Mouse (Mus musculus) adrenal gland (tissue): ENCODE results near the gene Cnga2.
"Not testable (repeated sequence)": the region's sequence is repeated elsewhere in the genome, so short reads cannot be mapped to it uniquely, and the experiment has no call there.

Experiments used
- intact Hi-C: fragments of 180-260 bp; cut with DNase I; formaldehyde crosslinking; loops from one replicate; pipeline ENCODE4 v1.15.1; 2025
- long read RNA-seq, 2 experiments: library from polyadenylated mRNA; unstranded; transcript quantifications; one replicate each; pipeline ENCODE4 v2.0.0; 2020; ENCODE audit warnings: borderline replicate concordance in 1 of 2; ENCODE audit not compliant: insufficient replicate concordance in 1 of 2

Gene Cnga2
- long read RNA-seq, experiment 1: 0 reads
- long read RNA-seq, experiment 2: 0 reads

- intact Hi-C loops: no loop called here
These were observed at the start of gene Cnga2 for GRCm38 (mm10) chrX:71991549-71991948. TSS of gene Cnga2 (plus strand) at chrX:71991849.

- intact Hi-C loops: loop anchor here (5.0 kb wide), 2 partner anchors 149 to 299 kb away; no protein-coding TSS in a partner anchor
These were observed 45.0 kb upstream of the Cnga2 start for GRCm38 (mm10) chrX:71946631-71947030.

DNA sequence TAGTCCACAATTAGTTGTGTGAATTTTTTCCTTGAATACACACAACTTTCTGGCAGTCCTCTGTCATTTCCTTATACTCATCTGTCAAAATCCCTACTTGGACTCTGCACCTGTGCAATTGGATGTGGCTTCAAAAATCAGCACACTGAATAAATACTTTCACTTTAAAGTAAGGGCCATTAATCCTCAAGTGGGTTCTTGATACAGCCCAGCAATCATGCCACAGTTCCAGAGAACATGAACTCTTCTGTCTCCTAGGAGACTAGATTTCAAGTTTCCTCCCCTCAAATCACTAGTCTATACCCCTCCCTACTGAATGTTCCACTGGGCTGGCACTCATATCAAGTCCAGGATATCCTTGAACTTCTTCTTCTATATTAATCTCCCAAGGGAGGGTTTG is 33.3 kb upstream of the Cnga2 start:
- intact Hi-C loops: no loop called here

- intact Hi-C loops: no loop called here
These were observed 29.3 kb upstream of the Cnga2 start, which contains the start of gene Prrg3 for GRCm38 (mm10) chrX:71962073-71963051. TSS of gene Prrg3 (plus strand) at chrX:71962624.

GRCm38 (mm10) chrX:71963275-71963912 is 28.3 kb upstream of the Cnga2 start:
- intact Hi-C loops: no loop called here

GRCm38 (mm10) chrX:71968216-71968615 is 23.4 kb upstream of the Cnga2 start:
- intact Hi-C loops: no loop called here

GRCm38 (mm10) chrX:71968816-71969215 is 22.8 kb upstream of the Cnga2 start:
- intact Hi-C loops: no loop called here

GRCm38 (mm10) chrX:71971325-71971724 is 20.3 kb upstream of the Cnga2 start:
- intact Hi-C loops: no loop called here

DNA sequence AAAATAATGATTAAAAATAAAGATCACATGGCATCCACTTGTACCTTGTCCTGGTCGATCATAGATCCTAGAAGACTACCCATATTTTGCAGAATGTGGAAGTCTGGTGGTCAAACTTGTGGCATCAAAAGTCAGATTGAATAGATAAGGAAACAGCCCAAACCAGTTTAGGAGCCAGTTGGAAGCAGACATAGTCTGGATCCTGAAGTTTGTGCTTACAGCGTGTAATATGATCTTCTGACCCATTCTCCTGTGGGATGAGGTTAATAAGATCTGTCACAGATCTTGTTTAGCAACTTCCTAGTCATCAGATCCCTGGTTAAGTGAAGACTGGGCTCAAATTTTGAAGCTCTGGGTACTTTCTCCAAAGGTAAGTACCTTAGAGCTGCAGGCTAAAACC is 19.0 kb upstream of the Cnga2 start, which contains the start of gene Fate1:
TSS of gene Fate1 (plus strand) at position 301 of the 400 bp plus-strand sequence.
- intact Hi-C loops: no loop called here

DNA sequence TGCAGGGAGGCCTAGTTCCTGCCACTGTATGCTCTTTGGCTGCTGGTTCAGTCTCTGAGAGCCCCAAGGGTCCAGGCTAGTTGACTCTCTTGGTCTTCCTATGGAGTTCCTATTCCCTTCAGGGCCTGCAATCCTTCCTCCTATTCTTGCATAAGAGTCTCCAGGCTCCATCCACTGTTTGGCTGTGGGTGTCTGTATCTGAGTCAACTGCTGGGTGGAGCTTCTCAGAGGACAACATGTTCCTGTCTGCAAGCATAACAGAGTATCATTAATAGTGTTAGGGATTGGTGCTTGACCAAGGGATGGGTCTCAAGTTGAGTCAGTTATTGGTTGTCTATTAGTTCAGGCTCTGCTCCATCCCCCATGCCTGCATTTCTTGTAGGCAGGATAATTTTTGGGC is 14.0 kb upstream of the Cnga2 start:
- intact Hi-C loops: not testable (repeated sequence)

GRCm38 (mm10) chrX:71980443-71980842 is 11.2 kb upstream of the Cnga2 start:
- intact Hi-C loops: no loop called here

- intact Hi-C loops: no loop called here
These were observed 10.3 kb upstream of the Cnga2 start for GRCm38 (mm10) chrX:71981322-71981721.

DNA sequence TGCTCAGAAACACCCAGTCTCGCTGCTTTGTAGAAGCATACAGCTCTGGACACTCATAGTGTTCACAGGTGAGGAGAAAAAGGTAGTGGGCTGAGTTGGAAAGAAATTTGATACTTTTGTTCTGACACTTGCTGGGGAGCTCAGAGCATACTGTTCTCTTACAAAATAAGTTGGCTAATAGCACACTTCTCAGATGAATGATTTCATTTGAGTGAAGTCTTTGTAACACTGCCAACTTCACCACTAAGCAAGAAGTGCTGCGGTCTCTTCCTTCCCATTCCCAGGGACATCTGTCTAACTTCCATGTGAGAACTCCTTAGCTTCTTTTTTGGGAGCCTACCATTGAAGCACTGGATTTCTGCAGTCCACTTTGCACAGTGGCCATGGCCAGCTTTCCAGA is 8.4 kb upstream of the Cnga2 start:
- intact Hi-C loops: no loop called here

- intact Hi-C loops: no loop called here
These were observed 7.9 kb upstream of the Cnga2 start for GRCm38 (mm10) chrX:71983775-71984174.

DNA sequence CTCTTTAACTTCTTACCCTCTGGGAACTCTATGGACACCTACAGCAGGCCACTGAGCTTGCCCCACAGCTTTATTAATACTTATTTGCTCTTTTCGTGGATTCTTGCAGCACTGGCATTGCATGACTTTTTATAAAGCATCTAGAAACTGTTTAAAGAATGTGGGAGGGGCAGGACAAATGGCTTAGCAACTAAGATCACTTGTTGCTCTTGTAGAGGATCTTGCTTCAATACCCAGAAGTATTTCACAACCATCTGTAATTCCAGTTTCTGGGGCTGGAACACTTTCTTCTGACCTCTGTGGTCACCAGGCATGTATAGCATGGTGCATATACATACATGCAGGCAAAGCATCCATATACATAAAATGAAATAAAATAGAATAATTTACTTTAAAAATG is 4.3 kb downstream of the Cnga2 start:
- intact Hi-C loops: no loop called here

GRCm38 (mm10) chrX:72009930-72010329 is 18.3 kb downstream of the Cnga2 start:
- intact Hi-C loops: loop anchor here (5.0 to 10.0 kb wide), 2 partner anchors 632 to 815 kb away; partner anchors contain the start of gene Gabrq

DNA sequence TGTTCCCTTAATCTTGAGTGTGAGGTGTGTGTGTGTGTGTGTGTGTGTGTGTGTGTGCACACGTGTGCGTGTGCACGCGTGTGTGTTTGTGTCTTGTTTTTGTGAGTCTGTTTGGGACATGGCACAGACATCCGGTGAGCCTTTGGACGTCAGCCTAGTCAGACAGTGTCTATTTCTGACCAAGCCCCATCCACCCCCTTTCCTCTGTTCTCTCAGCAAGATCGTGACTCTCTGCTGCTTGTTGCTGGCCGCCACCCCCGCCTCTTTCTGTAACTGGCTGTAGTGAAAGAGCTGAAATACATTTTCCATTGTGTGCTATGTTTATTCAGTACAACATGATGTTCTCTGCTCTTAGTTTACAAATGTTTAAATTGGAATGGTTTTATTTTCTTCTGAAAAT is 20.6 kb downstream of the Cnga2 start:
- intact Hi-C loops: loop anchor here (5.0 to 10.0 kb wide), 2 partner anchors 630 to 813 kb away; partner anchors contain the start of gene Gabrq

DNA sequence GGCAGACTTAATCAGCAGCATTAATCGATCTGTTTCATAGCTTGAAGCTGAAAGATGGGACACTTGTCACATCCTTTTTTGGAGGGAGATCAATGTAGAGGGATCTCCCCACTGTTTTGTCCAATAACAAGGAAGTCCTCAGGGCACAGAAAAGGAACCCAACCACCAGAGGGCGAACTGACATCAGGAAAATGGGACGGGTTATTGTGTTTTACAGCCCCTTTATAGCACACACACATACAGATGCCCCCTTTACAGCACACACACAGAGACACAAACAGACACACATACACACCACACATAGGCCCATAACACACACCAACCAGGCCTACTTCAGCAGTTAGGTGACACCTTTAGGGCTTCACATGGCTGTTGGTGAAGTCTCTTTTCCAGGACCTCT is 21.2 kb downstream of the Cnga2 start:
- intact Hi-C loops: loop anchor here (5.0 to 10.0 kb wide), 2 partner anchors 629 to 812 kb away; partner anchors contain the start of gene Gabrq

DNA sequence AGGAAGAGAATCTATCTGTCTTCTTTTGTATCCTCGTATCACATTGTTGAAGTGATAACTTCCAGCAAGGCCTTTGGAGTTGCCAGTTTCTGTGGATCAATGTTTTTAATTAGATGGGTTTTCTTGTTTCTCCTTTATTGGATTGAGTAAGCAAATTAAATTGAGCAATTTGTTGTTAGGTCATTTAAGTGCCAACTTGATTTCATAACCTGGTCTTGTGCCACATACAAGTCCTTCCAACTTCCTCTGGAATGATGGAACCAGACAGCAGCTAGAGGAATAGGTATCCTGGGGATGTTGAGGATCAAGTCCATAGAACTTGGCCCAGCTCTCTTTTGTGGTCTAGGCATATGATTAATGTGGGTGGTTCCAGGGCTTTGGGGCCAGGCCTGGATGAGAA is 30.6 kb downstream of the Cnga2 start:
- intact Hi-C loops: no loop called here

- intact Hi-C loops: no loop called here
These were observed 31.2 kb downstream of the Cnga2 start for GRCm38 (mm10) chrX:72022750-72023398.

DNA sequence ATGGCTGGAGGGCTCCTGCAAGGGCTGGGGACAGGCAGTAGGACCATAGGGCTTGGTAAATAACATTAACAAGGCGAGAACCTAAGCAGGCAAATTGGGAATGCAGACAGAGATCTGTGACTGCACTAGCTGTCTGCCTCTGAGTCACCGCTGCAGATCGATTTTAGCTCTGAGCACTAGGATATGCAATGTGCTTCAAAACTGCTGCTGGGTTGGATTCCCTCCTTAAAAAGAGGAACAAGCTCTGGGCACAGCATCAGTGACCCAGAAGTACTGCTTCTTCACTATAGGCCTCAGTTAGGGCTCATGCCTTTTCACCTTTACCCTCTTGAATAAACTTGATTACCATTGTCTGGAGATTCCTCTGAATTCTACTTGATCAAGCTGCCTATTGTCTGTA is 31.9 kb downstream of the Cnga2 start:
- intact Hi-C loops: no loop called here
